Mouse (Mus musculus): Measurements from ENCODE around the gene Ncl. TPM values are rescaled to one million over a fixed set of nuclear protein-coding genes. Genes with fewer than 3 reads are reported as not detected.
A peak's percentile ranks its signal among the peaks of the same experiment; 100 is the strongest.

Ncl gene
- total and polyA plus RNA-seq, 3 experiments, result 246 to 1,708 (median 370) TPM

DNA sequence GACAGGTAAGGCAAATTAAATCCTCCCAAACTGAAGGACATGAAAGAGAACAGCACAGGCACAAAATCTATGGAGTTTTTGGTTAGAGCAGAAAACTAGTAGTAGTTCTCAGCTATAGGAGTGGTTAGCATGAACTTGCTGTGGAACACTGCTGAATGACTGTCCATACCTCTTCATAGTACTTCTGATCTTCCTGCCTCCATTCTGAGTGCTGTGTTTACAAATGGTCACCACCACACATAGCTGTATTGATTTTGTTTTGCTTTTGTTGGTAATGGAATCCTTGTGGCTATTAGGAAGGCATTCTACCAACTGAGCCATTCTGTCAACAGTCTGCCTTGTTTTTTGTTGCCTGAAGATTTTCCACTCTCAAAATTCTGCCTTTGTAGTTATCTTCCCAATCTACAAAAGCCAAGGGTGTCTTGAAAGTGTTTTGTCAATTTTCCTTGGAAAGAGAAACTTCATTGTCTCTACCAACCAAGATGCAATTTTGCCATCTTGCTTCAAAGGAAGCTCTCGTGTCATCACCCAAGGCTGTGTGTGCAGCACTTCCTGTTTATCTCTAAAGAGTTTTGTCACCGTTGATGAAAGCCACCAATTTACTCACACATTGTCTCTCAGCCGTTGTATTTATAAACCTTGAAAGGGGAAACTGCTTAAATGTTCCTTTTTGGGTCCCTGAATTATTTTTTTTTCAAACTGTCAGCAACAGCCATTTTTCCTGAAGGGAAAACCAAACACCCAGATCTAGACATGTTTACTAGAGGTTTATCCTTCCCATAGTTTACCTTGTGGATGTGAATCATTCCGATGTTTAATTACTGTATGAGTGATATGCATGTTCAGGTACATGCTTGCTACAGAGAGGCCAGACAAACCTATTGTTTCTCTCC lies 15.0 kb downstream of the Ncl start (continued):
- no peak for TF ChIP-seq USF2 (IDR thresholded peaks at IDR 0.05; ENCODE audit: borderline replicate concordance in 1 of 2, insufficient read depth in 1 of 2, low read depth in 1 of 2, low read length in 2 of 2)
- TF ChIP-seq GABPA (IDR thresholded peaks at IDR 0.05; ENCODE audit: low read depth, low read length), result no peak
- peak; percentile 50; the same call in 1 of the 2 replicates for TF ChIP-seq RCOR1 (IDR thresholded peaks at IDR 0.05; ENCODE audit: low read depth, low read length)
- no peak for TF ChIP-seq ZC3H11A (IDR thresholded peaks at IDR 0.05; ENCODE audit: low read depth, low read length)

DNA sequence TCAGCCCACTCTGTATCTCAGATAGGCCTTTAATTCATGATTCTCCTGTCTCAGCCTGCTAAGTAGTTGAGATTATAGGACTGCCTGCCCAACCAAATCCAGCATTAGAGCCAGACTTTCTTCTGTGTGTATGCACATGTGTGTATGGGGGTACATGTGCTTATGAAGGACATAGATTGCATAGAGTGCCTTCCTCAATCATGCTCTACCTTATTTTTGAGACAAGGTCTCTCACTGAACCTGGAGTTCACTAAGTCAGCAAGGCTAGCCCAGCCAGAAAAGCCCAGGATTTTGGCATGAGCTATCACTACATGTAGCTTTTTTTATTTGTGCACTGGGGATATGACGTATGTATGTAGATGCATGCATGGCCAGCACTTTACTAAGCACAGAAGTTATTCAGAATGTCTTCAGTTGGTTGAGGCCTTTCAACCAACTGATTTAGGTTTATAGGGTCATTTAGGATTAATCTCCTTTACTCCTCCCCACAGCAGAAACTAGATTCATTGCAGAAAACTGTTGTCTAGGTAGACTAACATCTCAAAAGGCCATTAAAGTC lies 16.0 kb downstream of the Ncl start:
- no peak overlapping the region for H3K9ac ChIP-seq (ENCODE audit: control insufficient read depth, low read depth, low read length, poor library complexity, severe bottlenecking)
- no peak overlapping the region for H3K27ac ChIP-seq (ENCODE audit: control insufficient read depth, low read depth, low read length)
- peaks cover 8 to 32% of the 10 kb centered on the region in 2 experiments; a peak in 3 of 4 replicates for H3K36me3 ChIP-seq (ENCODE audit: control insufficient read depth in 1 of 2, insufficient read depth in 2 of 2, low read length in 2 of 2)
- H3K4me1 ChIP-seq (ENCODE audit: control insufficient read depth in 1 of 2, insufficient read depth in 2 of 2, low read length in 2 of 2), result peaks cover 0 to 3% of the 10 kb centered on the region in 2 experiments; a peak in 2 of 4 replicates
- no peak overlapping the region for H3K4me3 ChIP-seq (ENCODE audit: control insufficient read depth in 1 of 2, insufficient read depth in 1 of 2, low read depth in 2 of 2, low read length in 2 of 2)
- H3K79me2 ChIP-seq (ENCODE audit: control insufficient read depth, insufficient read depth, low read length, poor library complexity), result no peaks in the 10 kb centered on the region
- DNase-seq (ENCODE audit: low read depth, low spot score), result peak; percentile 64
- no peak for TF ChIP-seq HCFC1 (IDR thresholded peaks at IDR 0.05; ENCODE audit: low read depth, low read length)
- TF ChIP-seq EP300 (IDR thresholded peaks at IDR 0.05; ENCODE audit: low read depth in 1 of 2, low read length in 2 of 2), result no peak
- TF ChIP-seq USF2 (IDR thresholded peaks at IDR 0.05; ENCODE audit: borderline replicate concordance in 1 of 2, insufficient read depth in 1 of 2, low read depth in 1 of 2, low read length in 2 of 2), result no peak
- 0 out of 2 replicates have a peak, but pooled peaks have one; percentile 36 for TF ChIP-seq CHD2 (IDR thresholded peaks at IDR 0.05; ENCODE audit: low read length)
- TF ChIP-seq TCF12 (IDR thresholded peaks at IDR 0.05; ENCODE audit: low read depth, low read length), result no peak
- no peak for TF ChIP-seq RCOR1 (IDR thresholded peaks at IDR 0.05; ENCODE audit: low read depth, low read length)
- no peak for TF ChIP-seq MYB (IDR thresholded peaks at IDR 0.05; ENCODE audit: low read depth, low read length)
- no peak for TF ChIP-seq GATA1 (IDR thresholded peaks at IDR 0.05; ENCODE audit: low read depth, low read length)
- no peak for TF ChIP-seq GABPA (IDR thresholded peaks at IDR 0.05; ENCODE audit: low read depth, low read length)
- TF ChIP-seq MAFK (IDR thresholded peaks at IDR 0.05; ENCODE audit: borderline replicate concordance, low read depth, low read length), result no peak
- TF ChIP-seq POLR2AphosphoS5 (IDR thresholded peaks at IDR 0.05; ENCODE audit: borderline replicate concordance, low read depth, low read length), result peak; percentile 72; the same call in 1 of the 2 replicates
- TF ChIP-seq POLR2AphosphoS2 (IDR thresholded peaks at IDR 0.05; ENCODE audit: low read length), result no peak; the same call in none of the 2 replicates
- TF ChIP-seq CTCF (IDR thresholded peaks at IDR 0.05 in 2 of 3, conservative IDR thresholded peaks at IDR 0.05 in 1 of 3; ENCODE audit: control insufficient read depth in 1 of 3, insufficient read depth in 1 of 3, low read depth in 2 of 3, low read length in 3 of 3, poor library complexity in 1 of 3, severe bottlenecking in 1 of 3), result no peak
- no peaks in the 10 kb centered on the region for H3K27me3 ChIP-seq (ENCODE audit: control insufficient read depth in 1 of 2, insufficient read depth in 2 of 2, low read length in 2 of 2)
- no peaks in the 10 kb centered on the region for H3K9me3 ChIP-seq (replicated peaks; ENCODE audit: insufficient read depth, low read length)

GRCm38 (mm10) chr1:86342371-86342770 lies 16.8 kb downstream of the Ncl start:
- H3K27me3 ChIP-seq (ENCODE audit: control insufficient read depth in 1 of 2, insufficient read depth in 2 of 2, low read length in 2 of 2), result no peaks in the 10 kb centered on the region
- no peaks in the 10 kb centered on the region for H3K79me2 ChIP-seq (ENCODE audit: control insufficient read depth, insufficient read depth, low read length, poor library complexity)
- no peaks in the 10 kb centered on the region for H3K9me3 ChIP-seq (replicated peaks; ENCODE audit: insufficient read depth, low read length)
- peaks cover 0 to 3% of the 10 kb centered on the region in 2 experiments; a peak in 2 of 4 replicates for H3K4me1 ChIP-seq (ENCODE audit: control insufficient read depth in 1 of 2, insufficient read depth in 2 of 2, low read length in 2 of 2)
- DNase-seq (ENCODE audit: low read depth, low spot score), result peak; percentile 52
- peaks cover 6 to 25% of the 10 kb centered on the region in 2 experiments; a peak in 3 of 4 replicates for H3K36me3 ChIP-seq (ENCODE audit: control insufficient read depth in 1 of 2, insufficient read depth in 2 of 2, low read length in 2 of 2)
- no peak overlapping the region for H3K9ac ChIP-seq (ENCODE audit: control insufficient read depth, low read depth, low read length, poor library complexity, severe bottlenecking)
- H3K27ac ChIP-seq (ENCODE audit: control insufficient read depth, low read depth, low read length), result no peak overlapping the region
- no peak overlapping the region for H3K4me3 ChIP-seq (ENCODE audit: control insufficient read depth in 1 of 2, insufficient read depth in 1 of 2, low read depth in 2 of 2, low read length in 2 of 2)
- no peak for TF ChIP-seq MEF2A (IDR thresholded peaks at IDR 0.05; ENCODE audit: extremely low read depth, insufficient replicate concordance, low read depth, low read length, poor library complexity, severe bottlenecking)
- TF ChIP-seq SMC3 (IDR thresholded peaks at IDR 0.05; ENCODE audit: low read depth, low read length), result peak; percentile 11; the same call in 1 of the 2 replicates
- TF ChIP-seq ZKSCAN1 (IDR thresholded peaks at IDR 0.05; ENCODE audit: low read depth, low read length), result no peak
- TF ChIP-seq SIN3A (IDR thresholded peaks at IDR 0.05; ENCODE audit: low read length), result no peak
- no peak for TF ChIP-seq CHD1 (IDR thresholded peaks at IDR 0.05; ENCODE audit: low read depth, low read length)
- TF ChIP-seq POLR2AphosphoS2 (IDR thresholded peaks at IDR 0.05; ENCODE audit: low read length), result no peak; the same call in 1 of the 2 replicates
- TF ChIP-seq ZC3H11A (IDR thresholded peaks at IDR 0.05; ENCODE audit: low read depth, low read length), result no peak
- no peak for TF ChIP-seq ETS1 (IDR thresholded peaks at IDR 0.05; ENCODE audit: low read depth, low read length)
- no peak for TF ChIP-seq UBTF (IDR thresholded peaks at IDR 0.05; ENCODE audit: borderline replicate concordance, insufficient read depth, low read depth, low read length)
